Mouse (Mus musculus) neural tube, embryonic 15.5 days (tissue): ENCODE data around the gene Gm20388. TPM values are rescaled to one million over a fixed set of nuclear protein-coding genes. Genes with fewer than 3 reads are reported as not detected.

Experiments used
- ATAC-seq: fragments of 200-750 bp; cut with Nextera tagmentation; 2 replicates; pipeline ENCODE4 v1.8.0; 2017; ENCODE audit warnings: mild to moderate bottlenecking, moderate TSS enrichment, moderate library complexity; ENCODE audit not compliant: low FRiP score
- H3K27ac ChIP-seq: fragments of 300-500 bp; sonication (generic); replicated peaks from 2 replicates; pipeline ENCODE4 v1.5.1; 2015; ENCODE audit warnings: mild to moderate bottlenecking, inconsistent platforms
- H3K27me3 ChIP-seq: fragments of 300-500 bp; sonication (generic); replicated peaks from 2 replicates; pipeline ENCODE4 v1.6.1; 2015; ENCODE audit warnings: inconsistent platforms
- H3K36me3 ChIP-seq: fragments of 300-500 bp; sonication (generic); 2 replicates; pipeline ENCODE4 v1.6.1; 2015; ENCODE audit warnings: inconsistent platforms
- H3K4me1 ChIP-seq: fragments of 300-500 bp; sonication (generic); 2 replicates; pipeline ENCODE4 v1.6.1; 2015; ENCODE audit warnings: inconsistent platforms
- H3K4me2 ChIP-seq: fragments of 300-500 bp; sonication (generic); 2 replicates; pipeline ENCODE4 v1.6.1; 2015; ENCODE audit warnings: inconsistent platforms, mild to moderate bottlenecking, moderate library complexity
- H3K4me3 ChIP-seq: fragments of 300-500 bp; sonication (generic); replicated peaks from 2 replicates; pipeline ENCODE4 v1.5.1; 2015; ENCODE audit warnings: mild to moderate bottlenecking, inconsistent platforms
- H3K9ac ChIP-seq: fragments of 300-500 bp; sonication (generic); replicated peaks from 2 replicates; pipeline ENCODE4 v1.6.1; 2015; ENCODE audit warnings: mild to moderate bottlenecking, inconsistent platforms
- H3K9me3 ChIP-seq: fragments of 300-500 bp; sonication (generic); replicated peaks from 2 replicates; pipeline ENCODE4 v1.6.1; 2016; ENCODE audit warnings: inconsistent platforms
- WGBS: fragments of 180-500 bp; shearing (Covaris S2); methylation state at CpG from one replicate; pipeline ENCODE4 v1.1.7; 2015; ENCODE audit warnings: mixed read lengths; 5-methylcytosine and 5-hydroxymethylcytosine counted together
- polyA plus RNA-seq: library from polyadenylated mRNA; unstranded; fragments of >200 nt; fragmentation: Nextera tagmentation; extraction: Ambion mirVana; gene quantifications from 2 replicates; pipeline ENCODE4 v1.2.1, GENCODE M21; 2015

The Gm20388 gene
- polyA plus RNA-seq, 1 experiment from 2014 or later: not detected

GRCm38 (mm10) chr8:120192118-120192517 is 281.5 kb downstream of the Gm20388 start:
- H3K27me3 ChIP-seq: no peaks in the 10 kb centered on the region
- no peak overlapping the region for H3K4me2 ChIP-seq
- no peaks in the 10 kb centered on the region for H3K36me3 ChIP-seq
- WGBS: 97% methylated on average over 5 of the region's 5 CpGs
- no peak overlapping the region for H3K4me3 ChIP-seq
- H3K27ac ChIP-seq: peak overlapping the region; percentile 85; the same call in 1 of the 2 replicates
- peaks cover 24% of the 10 kb centered on the region for H3K4me1 ChIP-seq
- H3K9ac ChIP-seq: no peak overlapping the region
- no peaks in the 10 kb centered on the region for H3K9me3 ChIP-seq
- no peak for ATAC-seq

DNA sequence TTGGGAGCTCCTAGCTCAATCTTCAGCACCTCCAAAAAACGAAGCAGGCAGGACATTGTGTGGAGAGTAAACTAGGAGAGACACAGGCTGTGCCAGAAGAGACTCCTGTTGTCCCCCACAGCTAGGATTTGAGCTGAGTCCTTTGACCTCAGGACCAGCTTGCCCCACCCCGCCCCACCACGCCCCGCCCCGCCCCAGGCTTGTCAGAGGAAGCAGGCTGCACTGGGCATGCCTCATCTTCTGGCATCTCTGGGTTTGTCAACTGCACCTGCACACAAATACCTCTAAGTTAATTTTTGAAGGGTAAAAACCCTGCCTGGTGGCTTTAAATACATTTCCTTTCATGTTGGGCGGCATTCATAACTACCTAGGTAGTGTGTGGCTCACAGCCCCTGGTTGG is 290.7 kb downstream of the Gm20388 start:
- H3K4me2 ChIP-seq: no peak overlapping the region
- no peak overlapping the region for H3K27ac ChIP-seq
- 93% methylated on average over 6 of the region's 6 CpGs for WGBS
- no peak overlapping the region for H3K4me3 ChIP-seq
- H3K27me3 ChIP-seq: no peaks in the 10 kb centered on the region
- no peaks in the 10 kb centered on the region for H3K36me3 ChIP-seq
- H3K9ac ChIP-seq: no peak overlapping the region
- H3K9me3 ChIP-seq: no peaks in the 10 kb centered on the region
- peaks cover 8% of the 10 kb centered on the region; the same call in 1 of the 2 replicates for H3K4me1 ChIP-seq
- ATAC-seq: no peak

- H3K9ac ChIP-seq: no peak overlapping the region
- H3K4me3 ChIP-seq: no peak overlapping the region
- WGBS: 70% methylated on average over 3 of the region's 3 CpGs
- H3K27ac ChIP-seq: no peak overlapping the region
- no peak overlapping the region for H3K4me2 ChIP-seq
- H3K9me3 ChIP-seq: no peaks in the 10 kb centered on the region
- no peak for ATAC-seq
- H3K4me1 ChIP-seq: peaks cover 8% of the 10 kb centered on the region; the same call in 1 of the 2 replicates
- no peaks in the 10 kb centered on the region for H3K27me3 ChIP-seq
- no peaks in the 10 kb centered on the region for H3K36me3 ChIP-seq
These were observed 291.9 kb downstream of the Gm20388 start for GRCm38 (mm10) chr8:120202546-120202945.

DNA sequence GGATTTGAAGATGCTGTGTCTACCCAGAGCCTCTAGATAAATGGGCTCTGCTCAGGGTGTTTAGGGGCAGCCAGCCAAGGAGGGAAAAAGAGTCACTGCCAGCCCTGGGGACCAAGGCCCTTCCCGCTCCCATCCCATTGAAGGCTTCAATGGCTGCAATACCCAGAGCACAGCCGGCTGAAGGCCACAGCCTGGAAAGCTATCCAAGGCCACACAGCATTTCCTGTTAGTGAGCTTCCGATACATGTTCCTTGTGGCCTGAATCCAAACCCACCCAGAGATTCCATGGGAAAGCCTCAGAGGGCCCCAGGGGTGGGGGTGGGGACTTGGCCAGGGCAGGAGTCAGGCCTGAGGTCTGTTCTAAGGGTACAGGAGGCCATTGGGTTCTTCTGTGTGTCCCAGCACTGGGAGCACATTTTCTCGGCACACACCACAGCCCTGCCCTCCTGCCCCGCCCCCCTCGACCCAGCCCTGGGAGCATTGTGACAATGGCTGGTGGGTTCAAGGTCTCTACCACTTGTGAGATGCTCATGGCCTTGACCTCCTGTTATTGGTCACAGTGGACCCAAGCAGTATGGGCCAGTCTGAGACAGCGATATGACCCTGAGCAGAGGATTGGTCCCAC is 294.2 kb downstream of the Gm20388 start:
- WGBS: 66% methylated on average over 7 of the region's 7 CpGs
- Histone ChIP-seq H3K9me3 (no peaks in the 10 kb centered on the region), H3K36me3 (no peaks in the 10 kb centered on the region), H3K4me1 (peaks cover 17% of the 10 kb centered on the region), H3K9ac (no peak overlapping the region), H3K4me2 (no peak overlapping the region), H3K27ac (no peak overlapping the region), H3K27me3 (no peaks in the 10 kb centered on the region), H3K4me3 (no peak overlapping the region)
- ATAC-seq: no peak

- Histone ChIP-seq H3K36me3 (no peaks in the 10 kb centered on the region), H3K9ac (no peak overlapping the region), H3K27me3 (no peaks in the 10 kb centered on the region), H3K4me1 (peaks cover 17% of the 10 kb centered on the region), H3K9me3 (no peaks in the 10 kb centered on the region), H3K4me3 (no peak overlapping the region), H3K27ac (no peak overlapping the region), H3K4me2 (no peak overlapping the region)
- no peak for ATAC-seq
- WGBS: 90% methylated on average over 9 of the region's 9 CpGs
These were observed 295.3 kb downstream of the Gm20388 start for GRCm38 (mm10) chr8:120205916-120206315.

DNA sequence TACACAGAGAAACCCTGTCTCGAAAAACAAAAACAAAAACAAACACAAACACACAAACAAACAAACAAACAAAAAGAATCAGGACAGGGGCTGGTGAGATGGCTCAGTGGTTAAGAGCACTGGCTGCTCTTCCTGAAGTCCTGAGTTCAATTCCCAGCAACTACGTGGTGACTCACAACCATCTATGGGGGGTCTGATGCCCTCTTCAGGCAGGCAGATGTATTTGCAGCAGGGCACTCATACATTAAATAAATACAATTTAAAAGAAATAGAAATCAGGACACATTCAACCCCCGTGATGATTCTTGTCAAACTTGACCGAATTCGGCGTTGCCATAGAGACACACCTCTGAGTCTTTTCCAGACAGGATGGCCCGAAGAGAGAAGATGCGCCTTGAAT is 296.7 kb downstream of the Gm20388 start:
- Histone ChIP-seq H3K9ac (no peak overlapping the region), H3K4me3 (no peak overlapping the region), H3K36me3 (no peaks in the 10 kb centered on the region), H3K27me3 (no peaks in the 10 kb centered on the region), H3K9me3 (no peaks in the 10 kb centered on the region), H3K27ac (no peak overlapping the region), H3K4me2 (no peak overlapping the region), H3K4me1 (peaks cover 17% of the 10 kb centered on the region)
- no peak for ATAC-seq
- WGBS: 85% methylated on average over 8 of the region's 8 CpGs

GRCm38 (mm10) chr8:120208113-120208512 is 297.5 kb downstream of the Gm20388 start:
- no peak for ATAC-seq
- Histone ChIP-seq H3K9ac (no peak overlapping the region), H3K36me3 (no peaks in the 10 kb centered on the region), H3K4me3 (no peak overlapping the region), H3K27me3 (no peaks in the 10 kb centered on the region), H3K4me1 (peaks cover 17% of the 10 kb centered on the region), H3K27ac (no peak overlapping the region), H3K4me2 (no peak overlapping the region), H3K9me3 (no peaks in the 10 kb centered on the region)
- 45% methylated on average over 11 of the region's 11 CpGs for WGBS

DNA sequence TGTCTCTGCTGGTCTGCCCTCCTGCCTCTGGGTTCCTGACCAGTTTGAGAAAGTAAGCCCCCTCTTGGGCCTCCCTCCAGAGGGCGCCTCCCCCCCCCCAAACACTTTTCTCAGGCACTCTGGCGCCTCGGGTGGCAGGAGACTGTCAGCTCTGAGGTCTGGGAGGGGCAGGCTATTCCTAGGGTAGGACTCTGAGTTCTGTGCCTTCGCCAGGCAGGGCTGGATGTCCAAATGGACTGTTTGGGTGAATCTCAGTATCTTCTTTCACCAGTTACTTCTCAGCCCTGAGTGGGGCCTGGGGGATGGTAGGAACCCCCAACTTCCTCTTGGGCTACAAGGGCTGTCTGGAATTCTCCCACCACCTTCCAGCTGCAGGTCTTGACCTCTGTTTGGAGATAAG is 300.7 kb downstream of the Gm20388 start:
- Histone ChIP-seq H3K4me2 (no peak overlapping the region), H3K27ac (no peak overlapping the region), H3K9me3 (no peaks in the 10 kb centered on the region), H3K27me3 (no peaks in the 10 kb centered on the region), H3K4me3 (no peak overlapping the region), H3K9ac (no peak overlapping the region), H3K36me3 (no peaks in the 10 kb centered on the region), H3K4me1 (peaks cover 23% of the 10 kb centered on the region)
- WGBS: 24% methylated on average over 4 of the region's 4 CpGs
- ATAC-seq: no peak

DNA sequence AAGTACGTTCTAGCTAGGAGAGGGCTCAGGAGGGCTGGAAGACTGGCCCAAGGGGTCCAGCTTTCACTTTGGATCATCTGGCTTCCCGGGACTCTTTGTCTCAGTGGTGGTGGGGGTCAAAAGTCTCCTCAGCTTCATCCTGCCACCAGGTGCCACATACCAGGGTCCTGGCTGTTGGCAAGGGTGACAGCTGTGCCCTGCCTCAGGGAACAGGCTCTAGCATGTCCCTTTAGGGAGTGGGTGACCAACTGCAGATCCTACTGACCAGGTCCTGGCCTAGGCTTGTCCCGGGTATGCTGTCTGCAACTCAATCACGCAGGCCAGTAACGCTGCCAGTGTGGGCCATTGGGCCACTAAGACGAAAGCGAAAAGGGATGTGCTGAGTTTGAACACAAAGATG is 302.0 kb downstream of the Gm20388 start:
- Histone ChIP-seq H3K9ac (no peak overlapping the region), H3K36me3 (no peaks in the 10 kb centered on the region), H3K4me2 (no peak overlapping the region), H3K27me3 (no peaks in the 10 kb centered on the region), H3K27ac (no peak overlapping the region), H3K4me1 (peaks cover 34% of the 10 kb centered on the region), H3K4me3 (no peak overlapping the region), H3K9me3 (no peaks in the 10 kb centered on the region)
- ATAC-seq: no peak
- 87% methylated on average over 7 of the region's 7 CpGs for WGBS

GRCm38 (mm10) chr8:120213229-120213628 is 302.6 kb downstream of the Gm20388 start:
- ATAC-seq: no peak
- H3K27ac ChIP-seq: no peak overlapping the region
- no peaks in the 10 kb centered on the region for H3K9me3 ChIP-seq
- H3K9ac ChIP-seq: no peak overlapping the region
- WGBS: 95% methylated on average over 3 of the region's 3 CpGs
- H3K4me2 ChIP-seq: no peak overlapping the region
- H3K4me3 ChIP-seq: no peak overlapping the region
- peaks cover 31% of the 10 kb centered on the region for H3K4me1 ChIP-seq
- no peaks in the 10 kb centered on the region for H3K36me3 ChIP-seq
- H3K27me3 ChIP-seq: no peaks in the 10 kb centered on the region

DNA sequence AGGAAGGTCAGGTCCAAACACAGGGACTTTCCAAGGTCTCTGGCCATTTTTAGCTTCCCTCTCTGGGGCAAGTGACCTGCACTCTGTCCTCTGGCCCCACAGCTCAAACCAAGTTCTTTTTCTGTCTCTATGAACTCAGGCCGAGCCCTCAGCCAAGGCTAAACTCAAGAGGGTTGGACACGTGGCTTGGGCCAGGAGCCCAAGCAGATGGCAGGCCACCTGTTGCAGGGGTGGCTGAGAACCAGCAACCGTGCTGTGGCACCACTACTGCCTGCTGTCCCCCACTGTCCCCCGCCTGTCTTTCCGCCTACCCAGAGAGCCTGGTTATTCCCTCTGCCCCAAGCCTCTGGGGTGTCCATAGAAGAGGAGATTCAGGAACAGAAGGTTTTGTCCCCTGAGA is 303.3 kb downstream of the Gm20388 start:
- no peak overlapping the region for H3K9ac ChIP-seq
- no peaks in the 10 kb centered on the region for H3K27me3 ChIP-seq
- H3K4me1 ChIP-seq: peaks cover 29% of the 10 kb centered on the region
- 45% methylated on average over 5 of the region's 5 CpGs for WGBS
- ATAC-seq: no peak
- H3K27ac ChIP-seq: no peak overlapping the region
- H3K4me2 ChIP-seq: no peak overlapping the region
- no peaks in the 10 kb centered on the region for H3K9me3 ChIP-seq
- H3K4me3 ChIP-seq: no peak overlapping the region
- H3K36me3 ChIP-seq: no peaks in the 10 kb centered on the region

- peak overlapping the region; percentile 41 for H3K27ac ChIP-seq
- WGBS: 33% methylated on average over 7 of the region's 7 CpGs
These were observed 304.9 kb downstream of the Gm20388 start for GRCm38 (mm10) chr8:120215416-120216141.

More at GRCm38 (mm10) chr8:120215416-120216141, 304.9 kb downstream of the Gm20388 start:
- Histone ChIP-seq H3K4me3 (no peak overlapping the region), H3K4me2 (no peak overlapping the region), H3K27me3 (no peaks in the 10 kb centered on the region), H3K9ac (no peak overlapping the region), H3K4me1 (peaks cover 29% of the 10 kb centered on the region), H3K9me3 (no peaks in the 10 kb centered on the region), H3K36me3 (no peaks in the 10 kb centered on the region)
- no peak for ATAC-seq
